Mouse (Mus musculus) CH12.LX (cell line): ENCODE results near the gene Dppa2.

Experiments used
- HCFC1 ChIP-seq: IDR thresholded peaks from 2 replicates; pipeline ENCODE4 v1.6.1; 2012; ENCODE audit warnings: low read depth, mild to moderate bottlenecking, inconsistent platforms, low read length, improper control_type of control experiment
- NELFE ChIP-seq: IDR thresholded peaks from 2 replicates; pipeline ENCODE4 v1.6.1; 2011; ENCODE audit warnings: low read depth, low read length, improper control_type of control experiment
- TBP ChIP-seq: conservative IDR thresholded peaks from 2 replicates; pipeline ENCODE4 v1.6.1; 2011; ENCODE audit warnings: low read depth, low read length, improper control_type of control experiment

GRCm38 (mm10) chr16:48355716-48356115, 52.0 kb downstream of the Dppa2 start:
- TF ChIP-seq HCFC1 = no peak
- no peak for TF ChIP-seq TBP
- TF ChIP-seq NELFE = no peak
